In genomic region chr4:101355431-101356092, GRCm38 (mm10) we compare ENCODE assay signal across 8 mouse cellular contexts.
A peak's percentile ranks its signal among the peaks of the same experiment; 100 is the strongest.
DNase-seq lines count a peak whose midpoint lies in the region; ATAC-seq and TF ChIP-seq lines count a peak whose summit lies in the region.

No protein-coding gene starts in this region.

- DNase-seq in ES-E14 (ENCODE audit: low read depth, low spot score) = peak; percentile 20
- peak; percentile 55 for DNase-seq in kidney, postnatal 14 days

- peak overlapping the region; percentile 84 for H3K27ac ChIP-seq in ES-E14 (ENCODE audit: insufficient read depth, low read depth, low read length, poor library complexity, severe bottlenecking)
- peak overlapping the region; percentile 96 for H3K27ac ChIP-seq in bone marrow, adult 2 months (ENCODE audit: control insufficient read depth, insufficient read depth, low read depth, low read length, poor library complexity)
- H3K27ac ChIP-seq in heart, embryonic 15.5 days = peak overlapping the region; percentile 94
- H3K27ac ChIP-seq in macrophage = peak overlapping the region; percentile 66
- H3K27ac ChIP-seq in small intestine, adult 2 months (ENCODE audit: insufficient read depth, low read depth, low read length) = peak overlapping the region; percentile 96

- peak overlapping the region; percentile 81 for H3K9ac ChIP-seq in ES-E14 (ENCODE audit: insufficient read depth, low read depth, low read length, poor library complexity, severe bottlenecking)
- peak overlapping the region; percentile 85 for H3K9ac ChIP-seq in heart, embryonic 15.5 days

- in situ Hi-C loops in ES-E14 (cut with MboI; ENCODE audit: low sequenced_read_pairs in 2 of 2, unreplicated experiment in 2 of 2) = no loop called here

- H3K9me3 ChIP-seq in ES-E14 (ENCODE audit: control insufficient read depth, insufficient read depth, low read depth, low read length) = no peaks in the 10 kb centered on the region
- H3K9me3 ChIP-seq in heart, embryonic 15.5 days (replicated peaks) = no peaks in the 10 kb centered on the region

- H3K27me3 ChIP-seq in heart, embryonic 15.5 days = no peaks in the 10 kb centered on the region
- H3K27me3 ChIP-seq in small intestine, adult 2 months (ENCODE audit: control insufficient read depth, insufficient read depth, low read length) = no peaks in the 10 kb centered on the region

- ATAC-seq in erythroblast, adult 5-6 weeks (replicated peaks; ENCODE audit: low FRiP score, poor library complexity, severe bottlenecking) = peak; percentile 48
- no peak for ATAC-seq in heart, embryonic 15.5 days (replicated peaks; ENCODE audit: insufficient number of reproducible peaks, insufficient read depth, low FRiP score, low read depth)
- no peak for ATAC-seq in frontal cortex, adult (ENCODE audit: low TSS enrichment)

- H3K4me3 ChIP-seq in ES-E14 (ENCODE audit: insufficient read depth in 1 of 2, low read depth in 1 of 2, low read length in 2 of 2, poor library complexity in 1 of 2, severe bottlenecking in 1 of 2) (peak overlapping the region; percentile 83 to 93), macrophage (ENCODE audit: inconsistent target) (peak overlapping the region; percentile 88)
- peak overlapping the region; percentile 87 for H3K4me3 ChIP-seq in bone marrow, adult 2 months (replicated peaks; ENCODE audit: control insufficient read depth, low read depth, low read length)
- H3K4me3 ChIP-seq in heart, embryonic 15.5 days = peak overlapping the region; percentile 75
- peak overlapping the region; percentile 96 for H3K4me3 ChIP-seq in small intestine, adult 2 months (ENCODE audit: low read depth, low read length)

- H3K79me2 ChIP-seq in macrophage (ENCODE audit: inconsistent target) = peaks cover 53% of the 10 kb centered on the region

- 2% methylated on average over 31 of the region's 31 CpGs for WGBS in bone marrow, adult 2 months
- 2% methylated on average over 31 of the region's 31 CpGs for WGBS in heart, embryonic 15.5 days
- 4% methylated on average over 31 of the region's 31 CpGs for WGBS in macrophage (ENCODE audit: missing documents)
- WGBS in small intestine, adult 2 months = under 1% methylated on average over 31 of the region's 31 CpGs

- H3K4me1 ChIP-seq in ES-E14 (ENCODE audit: control insufficient read depth in 2 of 2, insufficient read depth in 2 of 2, low read length in 2 of 2, poor library complexity in 1 of 2) = 0 out of 4 replicates have a peak, but pooled peaks cover 0 to 4% of the 10 kb centered on the region in 2 experiments
- H3K4me1 ChIP-seq in bone marrow, adult 2 months (ENCODE audit: control insufficient read depth, insufficient read depth, low read length) = no peaks in the 10 kb centered on the region
- peaks cover 15% of the 10 kb centered on the region for H3K4me1 ChIP-seq in heart, embryonic 15.5 days (replicated peaks)
- H3K4me1 ChIP-seq in small intestine, adult 2 months (ENCODE audit: control insufficient read depth, insufficient read depth, insufficient read length, low read length) = peaks cover 2% of the 10 kb centered on the region; the same call in 1 of the 2 replicates

- H3K4me2 ChIP-seq in heart, embryonic 15.5 days = peak overlapping the region; percentile 93

- no peak for TF ChIP-seq CTCF in bone marrow, adult 2 months (IDR thresholded peaks at IDR 0.05; ENCODE audit: control insufficient read depth, insufficient read depth, low read length)
- TF ChIP-seq CTCF in small intestine, adult 2 months (IDR thresholded peaks at IDR 0.05; ENCODE audit: extremely low read depth, insufficient read length, insufficient replicate concordance, low read depth, low read length) = no peak

- H3K36me3 ChIP-seq in ES-E14 (ENCODE audit: control insufficient read depth, insufficient read depth, low read length, poor library complexity, severe bottlenecking) = no peaks in the 10 kb centered on the region
- no peaks in the 10 kb centered on the region for H3K36me3 ChIP-seq in heart, embryonic 15.5 days
- H3K36me3 ChIP-seq in macrophage (ENCODE audit: inconsistent target) = peaks cover 6% of the 10 kb centered on the region
- peaks cover under 1% of the 10 kb centered on the region; the same call in 1 of the 2 replicates for H3K36me3 ChIP-seq in small intestine, adult 2 months (ENCODE audit: control insufficient read depth, insufficient read depth, low read length)

- TF ChIP-seq POLR2A in bone marrow, adult 2 months (IDR thresholded peaks at IDR 0.05; ENCODE audit: borderline replicate concordance, control insufficient read depth, low read depth, low read length) = no peak
- no peak for TF ChIP-seq POLR2A in small intestine, adult 2 months (IDR thresholded peaks at IDR 0.05; ENCODE audit: low read depth, low read length)

TF ChIP-seq in ES-E14, 5 proteins besides CTCF, POLR2A, EP300 and RAD21:
- TF ChIP-seq CHD2 (IDR thresholded peaks at IDR 0.05; ENCODE audit: low read depth, low read length) = no peak
- TF ChIP-seq ZNF384 (IDR thresholded peaks at IDR 0.05; ENCODE audit: low read depth, low read length) = no peak
- TF ChIP-seq ZC3H11A (IDR thresholded peaks at IDR 0.05; ENCODE audit: borderline replicate concordance, low read depth, low read length) = no peak
- no peak for TF ChIP-seq HCFC1 (IDR thresholded peaks at IDR 0.05; ENCODE audit: borderline replicate concordance, insufficient read depth, low read length)
- no peak for TF ChIP-seq MAFK (IDR thresholded peaks at IDR 0.05; ENCODE audit: insufficient read depth, low read depth, low read length)
